Mouse (Mus musculus) MEL (cell line): ENCODE measurements around the gene Cep68. TPM values are rescaled to one million over a fixed set of nuclear protein-coding genes. Genes with fewer than 3 reads are reported as not detected.

Experiments used
- DNase-seq: peaks from one replicate; pipeline ENCODE4 v3.0.0; 2011; ENCODE audit warnings: low read depth, low spot score
- H3K27ac ChIP-seq: 2 replicates; pipeline ENCODE4 v1.5.1; 2012; ENCODE audit warnings: low read depth, mild to moderate bottlenecking, control low read depth, low read length, moderate library complexity; ENCODE audit not compliant: control insufficient read depth
- H3K27me3 ChIP-seq, 2 experiments: fragments of 150-350 bp in 1 of 2; sonication (generic) in 1 of 2; 2 replicates each; pipeline ENCODE4 v1.6.1; 2012; ENCODE audit warnings: low read length in 2 of 2, mild to moderate bottlenecking in 2 of 2, improper control_type of control experiment in 1 of 2, moderate library complexity in 1 of 2; ENCODE audit not compliant: insufficient read depth in 2 of 2, control insufficient read depth in 1 of 2
- H3K36me3 ChIP-seq, 2 experiments: 2 replicates each; pipeline ENCODE4 v1.6.1; 2012 to 2014; ENCODE audit warnings: low read length in 2 of 2, improper control_type of control experiment in 1 of 2, inconsistent platforms in 1 of 2, mild to moderate bottlenecking in 1 of 2; ENCODE audit not compliant: insufficient read depth in 2 of 2, control insufficient read depth in 1 of 2
- H3K4me1 ChIP-seq, 2 experiments: fragments of 150-350 bp in 1 of 2; sonication (generic) in 1 of 2; 2 replicates each; pipeline ENCODE4 v1.6.1; 2012; ENCODE audit warnings: low read length in 2 of 2, improper control_type of control experiment in 1 of 2, mild to moderate bottlenecking in 1 of 2; ENCODE audit not compliant: insufficient read depth in 2 of 2, control insufficient read depth in 1 of 2
- H3K4me3 ChIP-seq, 2 experiments: fragments of 150-350 bp in 1 of 2; sonication (generic) in 1 of 2; 2 replicates each; pipeline ENCODE4 v1.5.1; 2012; ENCODE audit warnings: low read depth in 2 of 2, low read length in 2 of 2, mild to moderate bottlenecking in 2 of 2, moderate library complexity in 2 of 2, control low read depth in 1 of 2, improper control_type of control experiment in 1 of 2; ENCODE audit not compliant: control insufficient read depth in 1 of 2, insufficient read depth in 1 of 2
- H3K79me2 ChIP-seq: 2 replicates; pipeline ENCODE4 v1.6.1; 2012; ENCODE audit warnings: mild to moderate bottlenecking, low read length, moderate library complexity; ENCODE audit not compliant: control insufficient read depth, poor library complexity, insufficient read depth
- H3K9ac ChIP-seq: 2 replicates; pipeline ENCODE4 v1.6.1; 2012; ENCODE audit warnings: low read depth, mild to moderate bottlenecking, control low read depth, low read length, moderate library complexity; ENCODE audit not compliant: control insufficient read depth, poor library complexity, severe bottlenecking
- H3K9me3 ChIP-seq: fragments of 150-350 bp; sonication (generic); replicated peaks from 2 replicates; pipeline ENCODE4 v1.6.1; 2012; ENCODE audit warnings: mild to moderate bottlenecking, low read length, improper control_type of control experiment, moderate library complexity; ENCODE audit not compliant: insufficient read depth
- BHLHE40 ChIP-seq: IDR thresholded peaks from 2 replicates; pipeline ENCODE4 v1.6.1; 2012; ENCODE audit warnings: low read depth, mild to moderate bottlenecking, inconsistent platforms, low read length, improper control_type of control experiment, borderline replicate concordance
- E2F4 ChIP-seq: IDR thresholded peaks from 2 replicates; pipeline ENCODE4 v1.6.1; 2011; ENCODE audit warnings: low read depth, low read length, improper control_type of control experiment, borderline replicate concordance
- ELF1 ChIP-seq: IDR thresholded peaks from 2 replicates; pipeline ENCODE4 v1.6.1; 2014; ENCODE audit warnings: low read depth, mild to moderate bottlenecking, inconsistent platforms, low read length, improper control_type of control experiment, moderate library complexity
- EP300 ChIP-seq, 2 experiments: IDR thresholded peaks; 2 replicates each; pipeline ENCODE4 v1.6.1; 2011; ENCODE audit warnings: improper control_type of control experiment in 2 of 2, low read length in 2 of 2, low read depth in 1 of 2, mild to moderate bottlenecking in 1 of 2
- ETS1 ChIP-seq: IDR thresholded peaks from 2 replicates; pipeline ENCODE4 v1.6.1; 2012; ENCODE audit warnings: low read depth, mild to moderate bottlenecking, inconsistent platforms, low read length, improper control_type of control experiment, moderate library complexity
- GABPA ChIP-seq: IDR thresholded peaks from 2 replicates; pipeline ENCODE4 v1.6.1; 2012; ENCODE audit warnings: low read depth, mild to moderate bottlenecking, inconsistent platforms, low read length, improper control_type of control experiment, moderate library complexity
- GATA1 ChIP-seq: IDR thresholded peaks from 2 replicates; pipeline ENCODE4 v1.6.1; 2011; ENCODE audit warnings: low read depth, low read length, improper control_type of control experiment
- KAT2A ChIP-seq: conservative IDR thresholded peaks from 2 replicates; pipeline ENCODE4 v1.6.1; 2012; ENCODE audit warnings: low read depth, low read length, improper control_type of control experiment, inconsistent platforms
- MAFK ChIP-seq: IDR thresholded peaks from 2 replicates; pipeline ENCODE4 v1.6.1; 2011; ENCODE audit warnings: low read depth, mild to moderate bottlenecking, low read length, improper control_type of control experiment, borderline replicate concordance
- MYC ChIP-seq: IDR thresholded peaks from 2 replicates; pipeline ENCODE4 v1.6.1; 2011; ENCODE audit warnings: low read depth, mild to moderate bottlenecking, low read length, improper control_type of control experiment, moderate library complexity
- NELFE ChIP-seq: IDR thresholded peaks from 2 replicates; pipeline ENCODE4 v1.6.1; 2011; ENCODE audit warnings: low read depth, low read length, improper control_type of control experiment
- SMC3 ChIP-seq: IDR thresholded peaks from 2 replicates; pipeline ENCODE4 v1.6.1; 2011; ENCODE audit warnings: low read depth, low read length, improper control_type of control experiment
- TBP ChIP-seq: IDR thresholded peaks from 2 replicates; pipeline ENCODE4 v1.8.0; 2011; ENCODE audit warnings: low read depth, low read length, improper control_type of control experiment
- TCF12 ChIP-seq: IDR thresholded peaks from 2 replicates; pipeline ENCODE4 v1.6.1; 2014; ENCODE audit warnings: low read depth, mild to moderate bottlenecking, inconsistent platforms, low read length, improper control_type of control experiment, moderate library complexity
- UBTF ChIP-seq: IDR thresholded peaks from 2 replicates; pipeline ENCODE4 v1.6.1; 2012; ENCODE audit warnings: low read depth, mild to moderate bottlenecking, inconsistent platforms, low read length, improper control_type of control experiment, moderate library complexity, borderline replicate concordance; ENCODE audit not compliant: insufficient read depth
- USF1 ChIP-seq: IDR thresholded peaks from 2 replicates; pipeline ENCODE4 v1.6.1; 2014; ENCODE audit warnings: low read depth, mild to moderate bottlenecking, inconsistent platforms, low read length, improper control_type of control experiment, moderate library complexity
- USF2 ChIP-seq, 2 experiments: IDR thresholded peaks; 2 replicates each; pipeline ENCODE4 v1.6.1; 2011 to 2012; ENCODE audit warnings: improper control_type of control experiment in 2 of 2, low read length in 2 of 2, borderline replicate concordance in 1 of 2, inconsistent platforms in 1 of 2, low read depth in 1 of 2, mild to moderate bottlenecking in 1 of 2; ENCODE audit not compliant: insufficient read depth in 1 of 2
- ZC3H11A ChIP-seq: IDR thresholded peaks from 2 replicates; pipeline ENCODE4 v1.6.1; 2012; ENCODE audit warnings: low read depth, mild to moderate bottlenecking, inconsistent platforms, low read length, improper control_type of control experiment
- ZMIZ1 ChIP-seq: IDR thresholded peaks from 2 replicates; pipeline ENCODE4 v1.6.1; 2012; ENCODE audit warnings: low read depth, mild to moderate bottlenecking, inconsistent platforms, low read length, improper control_type of control experiment, moderate library complexity
- polyA plus RNA-seq, 2 experiments: library from polyadenylated mRNA; stranded (reverse) in 1 of 2; unstranded in 1 of 2; fragments of >175 nt in 1 of 2; fragments of >200 nt in 1 of 2; gene quantifications; 2 replicates each; pipeline versions ENCODE4 v1.2.1 to v1.2.4; 2012; ENCODE audit warnings: low replicate concordance in 2 of 2, low read depth in 1 of 2; ENCODE audit not compliant: insufficient read length in 2 of 2, insufficient read depth in 1 of 2, missing spikeins in 1 of 2
- total RNA-seq: library from RNA; depleted of rRNA; stranded (reverse); fragments of 300-350 nt; gene quantifications from 2 replicates; pipeline ENCODE4 v1.2.3, GENCODE M21; 2012

Cep68 gene
- total and polyA plus RNA-seq, 3 experiments = 22.2 to 24.7 TPM; not detected in 1

GRCm38 (mm10) chr11:20249296-20250110 lies at the start of gene Cep68 (continued):
- TF ChIP-seq USF2 (IDR thresholded peaks at IDR 0.05; ENCODE audit: borderline replicate concordance in 1 of 2, insufficient read depth in 1 of 2, low read depth in 1 of 2, low read length in 2 of 2) (no peak), GABPA (no peak), TBP (peak; percentile 55), USF1 (no peak)

GRCm38 (mm10) chr11:20284463-20284862 lies 35.2 kb upstream of the Cep68 start:
- Histone ChIP-seq H3K36me3 (no peaks in the 10 kb centered on the region; a peak in 1 of 4 replicates), H3K9ac (no peak overlapping the region), H3K27me3 (0 out of 4 replicates have a peak, but pooled peaks cover 0 to 1% of the 10 kb centered on the region in 2 experiments), H3K79me2 (no peaks in the 10 kb centered on the region), H3K4me1 (no peaks in the 10 kb centered on the region), H3K9me3 (no peaks in the 10 kb centered on the region), H3K4me3 (no peak overlapping the region), H3K27ac (no peak overlapping the region)
- TF ChIP-seq ZC3H11A = no peak
- TF ChIP-seq BHLHE40 = no peak
- no peak for TF ChIP-seq GABPA
- TF ChIP-seq MYC = no peak
- TF ChIP-seq SMC3 = no peak
- TF ChIP-seq ELF1 = no peak
- TF ChIP-seq NELFE = no peak
- TF ChIP-seq ETS1 = no peak
- no peak for TF ChIP-seq TCF12
- no peak for TF ChIP-seq USF2 (IDR thresholded peaks at IDR 0.05; ENCODE audit: borderline replicate concordance in 1 of 2, insufficient read depth in 1 of 2, low read depth in 1 of 2, low read length in 2 of 2)
- TF ChIP-seq ZMIZ1 = no peak
- TF ChIP-seq GATA1 = no peak
- TF ChIP-seq KAT2A = no peak
- no peak for TF ChIP-seq E2F4
- TF ChIP-seq MAFK = no peak
- TF ChIP-seq EP300 (IDR thresholded peaks at IDR 0.05; ENCODE audit: low read depth in 1 of 2, low read length in 2 of 2) = no peak
- no peak for TF ChIP-seq USF1
- no peak for TF ChIP-seq UBTF
- DNase-seq = no peak
